Mouse (Mus musculus) adrenal gland, postnatal 14 days (tissue): ENCODE results near the gene Mrpl57. TPM values are rescaled to one million over a fixed set of nuclear protein-coding genes. Genes with fewer than 3 reads are reported as not detected.

Source experiments
- DNase-seq: peaks from one replicate; pipeline ENCODE4 v3.0.0; 2021; ENCODE audit warnings: mixed read lengths
- microRNA-seq, 2 experiments: library from miRNA; unstranded; fragments of <30 nt; microRNA quantifications; one replicate each; pipeline ENCODE4 v1.2.0; 2021
- total RNA-seq: library from RNA; stranded (reverse); gene quantifications from 2 replicates; pipeline ENCODE4 v1.2.3, GENCODE M21; 2021

Mrpl57 gene
- total RNA-seq, 1 experiment from 2014 or later = 98.1 TPM

GRCm38 (mm10) chr14:57859520-57859919 is 33.5 kb downstream of the Mrpl57 start:
- DNase-seq = peak; percentile 24

DNA sequence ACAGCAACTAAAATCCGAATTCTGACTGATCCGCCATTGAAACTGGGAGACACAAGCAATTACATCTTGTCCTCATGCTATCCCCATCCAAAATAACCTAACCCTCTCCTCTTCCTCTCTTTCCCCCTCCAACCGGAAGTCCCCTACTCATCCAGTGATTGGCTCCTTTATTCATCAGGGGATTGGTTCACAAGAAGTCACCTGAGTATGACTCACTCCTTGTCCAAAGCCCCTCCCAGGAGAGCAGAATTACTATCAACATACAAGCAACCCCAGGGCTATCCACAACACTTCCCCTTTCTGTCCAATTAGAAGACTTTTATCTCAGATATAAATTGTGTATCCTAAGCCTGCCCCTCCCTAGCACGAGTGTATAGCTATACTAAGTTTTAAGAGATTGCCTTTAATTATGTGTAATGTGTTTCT is 36.0 kb downstream of the Mrpl57 start:
- DNase-seq = no peak

DNA sequence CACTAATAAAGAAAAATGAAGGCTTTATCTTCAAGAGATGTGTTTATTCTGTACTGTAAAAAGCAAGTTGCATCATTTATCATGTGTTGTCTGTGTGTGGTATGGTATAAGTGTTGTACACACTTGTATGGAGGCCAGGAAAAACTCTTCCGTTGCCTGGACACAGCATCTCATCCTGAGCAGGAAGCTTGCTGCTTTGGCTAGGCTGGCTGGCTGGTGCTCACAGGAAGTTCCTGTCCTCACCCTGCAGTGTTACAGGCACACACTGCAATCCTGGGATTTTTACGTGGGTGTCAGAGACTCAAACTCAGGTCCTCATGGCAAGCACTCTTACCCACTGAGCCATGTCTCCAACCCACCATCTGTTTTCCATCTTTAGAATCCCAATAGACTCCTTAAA is 37.1 kb downstream of the Mrpl57 start:
- no peak for DNase-seq

- DNase-seq = no peak
Observed at GRCm38 (mm10) chr14:57865256-57865655, 39.2 kb downstream of the Mrpl57 start.

DNA sequence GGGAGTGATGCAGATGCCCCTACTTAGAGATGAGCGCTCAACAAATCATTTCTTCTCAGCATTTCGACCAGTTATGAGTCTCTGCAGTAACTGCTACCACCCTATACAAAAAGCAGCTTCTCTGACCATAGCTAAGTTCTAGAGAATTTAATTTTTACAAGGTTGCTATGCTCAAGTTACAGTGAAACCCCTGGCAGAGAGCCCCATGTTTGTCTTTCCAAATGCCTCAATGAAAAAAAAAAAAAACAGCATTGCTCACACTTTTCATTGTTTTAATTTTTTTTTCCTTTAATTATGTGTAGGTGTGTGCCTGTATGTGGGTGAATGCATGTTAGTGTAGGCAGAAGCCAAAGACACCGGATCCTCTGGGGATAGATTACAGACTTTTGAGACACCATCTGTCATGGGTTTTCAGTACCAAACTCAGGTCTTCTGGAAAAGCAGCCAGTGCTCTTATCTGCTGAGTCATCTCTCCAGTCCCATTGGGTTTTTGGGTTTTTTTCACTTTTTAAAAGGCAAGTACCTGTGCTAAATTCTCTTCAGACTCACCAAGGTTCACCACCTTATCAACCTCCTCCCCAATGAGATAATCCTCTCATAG is 40.7 kb downstream of the Mrpl57 start:
- no peak for DNase-seq

- DNase-seq = no peak
Observed at GRCm38 (mm10) chr14:57877921-57878320, 51.9 kb downstream of the Mrpl57 start.

Small RNAs within 50 kb of the gene (microRNA-seq; reads per million reads assigned to microRNA genes)
- 0.43 to 1.1 reads per million in 2 experiments for gene Mir3077

Other genes starting within 250 kb of the Mrpl57 start
- 28.2 and 30.0 TPM in 2 replicates for gene Xpo4, start 160.8 kb upstream of the Mrpl57 start, total RNA-seq
- 2.0 and 3.4 TPM in 2 replicates for gene Gm49361, start 80.1 kb upstream of the Mrpl57 start, total RNA-seq
- gene Lats2, start 67.8 kb upstream of the Mrpl57 start, total RNA-seq = 37.0 and 45.3 TPM in 2 replicates
- 35.1 and 37.1 TPM in 2 replicates for gene Sap18, start 28.1 kb upstream of the Mrpl57 start, total RNA-seq
- 2.4 and 3.0 TPM in 2 replicates for gene Ska3, start within 50 bp of the Mrpl57 start, total RNA-seq
- gene Zdhhc20, start 64.0 kb downstream of the Mrpl57 start, total RNA-seq = 31.0 and 35.9 TPM in 2 replicates
- gene Micu2, start 173.0 kb downstream of the Mrpl57 start, total RNA-seq = 49.2 and 52.4 TPM in 2 replicates
- 17.7 and 17.9 TPM in 2 replicates for gene Fgf9, start 244.3 kb downstream of the Mrpl57 start, total RNA-seq